Mouse (Mus musculus): ENCODE measurements at regions not wholly inside any gene's neighbourhood (a gene's known extent, or its start where the extent isn't known, plus 50 kb on each side); places are given as distances from the start of the nearest gene placed in this dataset.

DNA sequence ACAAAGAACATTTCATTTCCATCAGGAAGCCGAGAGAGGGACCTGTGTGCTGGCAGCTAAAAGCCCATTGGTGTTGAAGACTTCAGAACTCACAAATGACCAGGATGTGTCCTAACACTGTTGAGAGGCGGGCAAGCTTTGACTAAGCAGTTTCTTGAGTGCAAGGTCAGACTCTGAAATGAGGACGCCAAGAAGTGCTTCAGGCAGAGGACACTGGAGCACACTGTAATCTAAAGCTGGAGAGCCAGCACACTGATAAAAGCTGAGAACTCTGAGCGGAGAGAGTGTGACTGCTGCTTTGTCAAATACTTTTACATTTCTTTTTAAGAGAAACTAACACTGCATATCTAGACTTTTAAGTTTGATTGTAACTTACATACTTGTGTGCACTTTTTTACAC, 72.5 kb upstream of the Dph5 start:
- TF ChIP-seq POLR2A (IDR thresholded peaks at IDR 0.05; ENCODE audit: extremely low read depth, insufficient read depth, low read length) (no peak), CTCF (IDR thresholded peaks at IDR 0.05; ENCODE audit: low read depth, low read length) (no peak)

All from liver, adult 2 months (tissue).